Mouse (Mus musculus) embryonic facial prominence, embryonic 13.5 days (tissue): ENCODE results near the gene Stfa3. TPM values are rescaled to one million over a fixed set of nuclear protein-coding genes. Genes with fewer than 3 reads are reported as not detected.
"Not testable (repeated sequence)": the region's sequence is repeated elsewhere in the genome, so short reads cannot be mapped to it uniquely, and the experiment has no call there.

Experiments used
- ATAC-seq: fragments of 200-750 bp; cut with Nextera tagmentation; 2 replicates; pipeline ENCODE4 v1.8.0; 2017; ENCODE audit warnings: low read depth; ENCODE audit not compliant: insufficient number of reproducible peaks, insufficient read depth, low FRiP score, low TSS enrichment
- H3K27ac ChIP-seq: fragments of 300-500 bp; sonication (generic); 2 replicates; pipeline ENCODE4 v1.5.1; 2015; ENCODE audit warnings: moderate library complexity, mild to moderate bottlenecking, inconsistent platforms
- H3K27me3 ChIP-seq: fragments of 300-500 bp; sonication (generic); 2 replicates; pipeline ENCODE4 v1.6.1; 2015; ENCODE audit warnings: mild to moderate bottlenecking, inconsistent platforms
- H3K36me3 ChIP-seq: fragments of 300-500 bp; sonication (generic); 2 replicates; pipeline ENCODE4 v1.6.1; 2015; ENCODE audit warnings: mild to moderate bottlenecking, inconsistent platforms
- H3K4me1 ChIP-seq: fragments of 300-500 bp; sonication (generic); 2 replicates; pipeline ENCODE4 v1.6.1; 2015; ENCODE audit warnings: inconsistent platforms
- H3K4me2 ChIP-seq: fragments of 300-500 bp; sonication (generic); 2 replicates; pipeline ENCODE4 v1.6.1; 2015; ENCODE audit warnings: moderate library complexity, mild to moderate bottlenecking, inconsistent platforms
- H3K4me3 ChIP-seq: fragments of 300-500 bp; sonication (generic); 2 replicates; pipeline ENCODE4 v1.5.1; 2015; ENCODE audit warnings: mild to moderate bottlenecking, inconsistent platforms
- H3K9ac ChIP-seq: fragments of 300-500 bp; sonication (generic); 2 replicates; pipeline ENCODE4 v1.6.1; 2015; ENCODE audit warnings: mild to moderate bottlenecking, inconsistent platforms
- H3K9me3 ChIP-seq: fragments of 300-500 bp; sonication (generic); 2 replicates; pipeline ENCODE4 v1.6.1; 2016; ENCODE audit warnings: inconsistent platforms
- WGBS: fragments of 180-500 bp; shearing (Covaris S2); methylation state at CpG from one replicate; pipeline ENCODE4 v1.1.7; 2015; ENCODE audit warnings: mixed read lengths; 5-methylcytosine and 5-hydroxymethylcytosine counted together
- polyA plus RNA-seq: library from polyadenylated mRNA; unstranded; fragments of >200 nt; fragmentation: Nextera tagmentation; extraction: Ambion mirVana; gene quantifications from 2 replicates; pipeline ENCODE4 v1.2.1, GENCODE M21; 2015

The Stfa3 gene
- polyA plus RNA-seq, 1 experiment from 2014 or later: 10.5 TPM

DNA sequence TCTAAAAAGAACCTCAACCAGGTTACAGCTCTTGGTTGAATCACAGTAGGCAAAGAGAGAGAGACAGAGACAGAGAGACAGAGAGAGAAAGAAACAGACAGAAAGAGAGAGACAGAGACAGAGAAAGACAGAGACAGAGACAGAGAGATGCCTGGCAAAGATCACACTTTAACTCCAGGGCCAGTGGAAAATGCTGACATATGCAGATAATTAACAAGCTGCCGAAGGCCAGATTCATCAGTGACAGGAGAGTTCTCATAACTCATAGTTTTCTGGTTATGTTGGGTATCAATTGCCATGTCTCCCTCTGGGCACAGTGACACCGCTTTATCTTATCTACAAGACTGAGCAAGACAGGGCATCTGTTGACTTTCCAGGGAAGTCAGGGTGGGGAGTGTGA lies 12.7 kb upstream of the Stfa3 start:
- no peak overlapping the region for H3K27ac ChIP-seq
- WGBS: 57% methylated on average over 2 of the region's 2 CpGs
- H3K27me3 ChIP-seq: no peaks in the 10 kb centered on the region
- no peak overlapping the region for H3K4me2 ChIP-seq
- peaks cover 4% of the 10 kb centered on the region; the same call in 1 of the 2 replicates for H3K9me3 ChIP-seq
- ATAC-seq: no peak
- H3K36me3 ChIP-seq: no peaks in the 10 kb centered on the region
- no peak overlapping the region for H3K9ac ChIP-seq
- H3K4me3 ChIP-seq: no peak overlapping the region
- no peaks in the 10 kb centered on the region for H3K4me1 ChIP-seq

DNA sequence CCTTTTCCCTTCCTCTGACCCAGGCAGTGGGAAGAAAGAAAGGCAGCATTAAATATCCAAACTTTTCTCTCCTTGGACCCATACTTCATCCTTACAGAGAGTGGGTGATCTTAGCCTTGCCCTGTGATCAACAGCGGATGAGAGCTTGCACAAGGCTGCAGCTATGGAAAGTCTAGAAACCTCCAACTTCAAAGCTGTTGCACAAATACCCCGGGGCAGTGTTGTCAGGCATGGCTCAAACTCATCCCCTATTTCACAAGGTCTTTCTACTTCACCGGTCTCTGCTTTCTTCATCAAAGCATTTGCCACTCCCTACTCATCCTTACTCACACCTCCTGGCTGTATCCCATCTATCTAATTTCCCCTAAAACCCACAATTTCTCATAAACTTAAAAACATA lies 10.2 kb upstream of the Stfa3 start:
- no peak overlapping the region for H3K27ac ChIP-seq
- H3K27me3 ChIP-seq: no peaks in the 10 kb centered on the region
- 71% methylated on average over 3 of the region's 3 CpGs for WGBS
- no peaks in the 10 kb centered on the region for H3K36me3 ChIP-seq
- no peak overlapping the region for H3K4me3 ChIP-seq
- no peaks in the 10 kb centered on the region for H3K4me1 ChIP-seq
- peaks cover 4% of the 10 kb centered on the region; the same call in 1 of the 2 replicates for H3K9me3 ChIP-seq
- no peak overlapping the region for H3K4me2 ChIP-seq
- H3K9ac ChIP-seq: no peak overlapping the region
- no peak for ATAC-seq

DNA sequence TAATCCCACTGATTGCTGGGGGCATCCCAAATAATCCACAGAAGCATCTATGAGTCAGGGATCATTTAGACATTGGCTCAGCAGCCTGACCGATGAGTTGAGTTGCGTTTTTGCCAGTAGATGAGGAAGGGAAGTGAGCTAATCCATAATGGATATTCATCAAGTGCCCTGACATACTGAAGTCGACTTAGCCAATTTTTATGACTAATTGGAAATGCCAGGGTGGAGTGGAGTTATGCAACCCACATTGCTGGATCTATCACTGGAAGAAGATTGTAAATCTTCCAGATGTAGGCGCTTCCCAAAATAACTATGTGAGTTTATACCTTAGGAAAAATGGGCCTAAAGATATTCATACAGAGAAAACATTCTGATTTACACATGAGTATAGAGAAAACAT lies 8.9 kb upstream of the Stfa3 start:
- H3K9me3 ChIP-seq: peaks cover 3% of the 10 kb centered on the region; the same call in 1 of the 2 replicates
- H3K4me2 ChIP-seq: no peak overlapping the region
- ATAC-seq: no peak
- no peak overlapping the region for H3K27ac ChIP-seq
- no peaks in the 10 kb centered on the region for H3K27me3 ChIP-seq
- H3K9ac ChIP-seq: no peak overlapping the region
- 80% methylated on average over 4 of the region's 4 CpGs for WGBS
- no peak overlapping the region for H3K4me3 ChIP-seq
- no peaks in the 10 kb centered on the region for H3K36me3 ChIP-seq
- no peaks in the 10 kb centered on the region for H3K4me1 ChIP-seq

DNA sequence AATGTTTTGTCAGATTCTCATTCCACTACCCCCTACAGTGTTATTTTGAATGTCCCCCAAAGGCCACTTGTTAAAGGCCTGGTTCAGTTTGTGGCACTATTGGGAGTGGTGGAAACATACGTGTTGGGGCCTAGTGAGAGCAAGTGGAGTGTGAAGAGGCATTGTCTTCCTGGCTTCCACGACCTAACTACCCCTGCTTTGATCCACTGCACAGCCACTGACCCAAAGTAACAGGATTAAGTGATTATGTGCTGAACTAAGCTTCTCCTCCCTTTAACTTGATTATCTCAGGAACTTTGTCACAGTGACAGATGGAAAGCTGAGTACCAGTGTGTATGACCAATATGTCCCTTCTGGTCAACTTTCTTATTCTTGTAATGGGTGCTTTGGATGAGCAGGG lies 5.2 kb upstream of the Stfa3 start:
- Histone ChIP-seq H3K4me1 (no peaks in the 10 kb centered on the region), H3K9me3 (no peaks in the 10 kb centered on the region), H3K36me3 (no peaks in the 10 kb centered on the region), H3K4me2 (no peak overlapping the region), H3K27me3 (no peaks in the 10 kb centered on the region), H3K27ac (no peak overlapping the region), H3K4me3 (no peak overlapping the region), H3K9ac (no peak overlapping the region)
- ATAC-seq: no peak
- WGBS: 22% methylated on average over 2 of the region's 2 CpGs

DNA sequence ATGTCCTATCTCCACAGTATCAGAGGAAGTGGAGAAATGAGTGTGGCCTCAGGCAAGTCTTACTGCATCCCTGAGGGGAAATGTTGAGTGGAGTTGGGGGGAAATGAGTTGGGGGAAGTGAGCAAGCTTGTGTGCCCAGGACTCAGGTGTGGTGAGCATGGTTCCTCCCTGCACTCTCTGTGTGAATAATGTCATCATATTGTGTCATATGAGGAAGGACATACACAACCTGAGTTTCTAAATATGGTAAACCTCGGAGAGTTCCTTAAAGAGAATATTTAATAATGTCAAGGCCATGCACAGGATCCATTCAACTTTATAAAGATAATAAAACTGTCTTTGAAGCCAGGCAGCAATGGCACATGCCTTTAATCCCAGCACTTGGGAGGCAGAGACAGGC lies 34.2 kb downstream of the Stfa3 start:
- ATAC-seq, H3K9ac ChIP-seq, H3K27ac ChIP-seq, H3K4me2 ChIP-seq, H3K36me3 ChIP-seq, H3K27me3 ChIP-seq, H3K4me1 ChIP-seq, H3K9me3 ChIP-seq, H3K4me3 ChIP-seq: not testable (repeated sequence)
- 85% methylated on average over 1 of the region's 1 CpGs for WGBS

DNA sequence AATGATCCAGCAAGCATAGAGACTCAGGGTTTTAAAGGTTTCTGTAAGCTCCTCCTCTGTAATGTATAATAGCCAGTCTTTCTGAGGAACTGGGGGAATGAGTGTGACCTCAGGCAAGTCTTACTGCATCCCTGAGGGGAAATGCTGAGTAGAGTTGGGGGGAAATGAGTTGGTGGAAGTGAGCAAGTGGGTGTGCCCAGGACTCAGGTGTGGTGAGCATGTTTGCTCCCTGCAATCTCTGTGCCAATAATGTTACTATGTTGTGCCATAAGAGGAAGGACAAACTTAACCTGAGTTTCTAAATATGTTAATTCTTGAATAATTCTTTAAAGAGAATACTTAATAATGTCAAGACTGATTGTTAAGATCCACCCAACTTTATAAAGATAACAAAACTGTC lies 46.8 kb downstream of the Stfa3 start, which contains the start of gene Stfa2:
Gene Stfa2, minus strand, starts transcription at position 101 of the 400 bp plus-strand sequence.
- Histone ChIP-seq H3K36me3 (no peaks in the 10 kb centered on the region), H3K4me3 (no peak within 1 kb of the TSS), H3K27me3 (no peaks in the 10 kb centered on the region), H3K9ac (no peak within 1 kb of the TSS), H3K9me3 (no peaks in the 10 kb centered on the region), H3K4me1 (no peaks in the 10 kb centered on the region), H3K4me2 (no peak within 1 kb of the TSS), H3K27ac (no peak within 1 kb of the TSS)
- no peak for ATAC-seq

Other genes with a start within 250 kb of the Stfa3 start
- not detected in 2 replicates for gene Gm5416, start 245.0 kb downstream of the Stfa3 start, polyA plus RNA-seq
- 0.35 and 0.83 TPM in 2 replicates for gene 2010005H15Rik, start 233.9 kb downstream of the Stfa3 start, polyA plus RNA-seq
- 7.5 and 9.7 TPM in 2 replicates for gene Stfa1, start 178.4 kb downstream of the Stfa3 start, polyA plus RNA-seq
- gene BC117090, start 121.1 kb downstream of the Stfa3 start, polyA plus RNA-seq: not detected in 2 replicates
- gene BC100530, start 87.6 kb downstream of the Stfa3 start, polyA plus RNA-seq: 18.0 and 39.7 TPM in 2 replicates
- 1.1 TPM in 1 of 2 replicates, not detected in the other for gene Stfa2, start 46.9 kb downstream of the Stfa3 start, polyA plus RNA-seq
- 0.50 and 0.52 TPM in 2 replicates for gene Casr, start 106.7 kb upstream of the Stfa3 start, polyA plus RNA-seq
- 1.4 and 2.5 TPM in 2 replicates for gene Cd86, start 210.7 kb upstream of the Stfa3 start, polyA plus RNA-seq
- gene Ildr1, start 238.6 kb upstream of the Stfa3 start, polyA plus RNA-seq: 2.7 and 3.8 TPM in 2 replicates